Mouse (Mus musculus): ENCODE measurements around the gene Wdr92.

- TF ChIP-seq CTCF (IDR thresholded peaks at IDR 0.05; ENCODE audit: insufficient read depth, low read depth, low read length) (no peak), POLR2A (IDR thresholded peaks at IDR 0.05; ENCODE audit: insufficient read depth, low read depth, low read length) (no peak)
Measured at GRCm38 (mm10) chr11:17202481-17202880, 20.6 kb downstream of the Wdr92 start.

All from olfactory bulb, adult 2 months (tissue).